Mouse (Mus musculus) intestine, embryonic 14.5 days (tissue): ENCODE results near the gene Nfe2l1. TPM values are rescaled to one million over a fixed set of nuclear protein-coding genes. Genes with fewer than 3 reads are reported as not detected.

Source experiments
- ATAC-seq: fragments of 200-750 bp; cut with Nextera tagmentation; replicated peaks from 2 replicates; pipeline ENCODE4 v1.8.0; 2017; ENCODE audit warnings: low read depth, moderate number of reproducible peaks, moderate TSS enrichment, moderate library complexity; ENCODE audit not compliant: low FRiP score, low TSS enrichment
- DNase-seq: peaks from one replicate; pipeline ENCODE4 v3.0.0-alpha.2; 2018; ENCODE audit warnings: low spot score
- H3K27ac ChIP-seq: fragments of 300-500 bp; sonication (generic); 2 replicates; pipeline ENCODE4 v1.5.1; 2014; ENCODE audit warnings: low read depth, mild to moderate bottlenecking, control low read depth
- H3K27me3 ChIP-seq: fragments of 300-500 bp; sonication (generic); replicated peaks from 2 replicates; pipeline ENCODE4 v1.6.1; 2014; ENCODE audit warnings: low read length, control low read depth; ENCODE audit not compliant: control insufficient read depth, insufficient read depth
- H3K36me3 ChIP-seq: fragments of 300-500 bp; sonication (generic); 2 replicates; pipeline ENCODE4 v1.6.1; 2014; ENCODE audit warnings: low read length, control low read depth; ENCODE audit not compliant: control insufficient read depth, insufficient read depth
- H3K4me1 ChIP-seq: fragments of 300-500 bp; sonication (generic); replicated peaks from 2 replicates; pipeline ENCODE4 v1.6.1; 2014; ENCODE audit warnings: low read length, control low read depth, mixed read lengths; ENCODE audit not compliant: control insufficient read depth, insufficient read depth
- H3K4me2 ChIP-seq: fragments of 300-500 bp; sonication (generic); 2 replicates; pipeline ENCODE4 v1.6.1; 2014; ENCODE audit warnings: low read length
- H3K4me3 ChIP-seq: fragments of 300-500 bp; sonication (generic); 2 replicates; pipeline ENCODE4 v1.5.1; 2014; ENCODE audit warnings: low read depth, low read length, control low read depth, mixed read lengths
- H3K9ac ChIP-seq: fragments of 300-500 bp; sonication (generic); 2 replicates; pipeline ENCODE4 v1.6.1; 2014; ENCODE audit warnings: mild to moderate bottlenecking, low read length
- H3K9me3 ChIP-seq: fragments of 300-500 bp; sonication (generic); 2 replicates; pipeline ENCODE4 v1.6.1; 2016; ENCODE audit warnings: low read length, control low read depth; ENCODE audit not compliant: control insufficient read depth
- WGBS: fragments of 180-500 bp; shearing (Covaris S2); extraction: QIAGEN DNeasy Blood & Tissue Kit; methylation state at CpG from one replicate; pipeline ENCODE4 v1.1.7; 2014; 5-methylcytosine and 5-hydroxymethylcytosine counted together
- polyA plus RNA-seq: library from polyadenylated mRNA; unstranded; fragments of >200 nt; fragmentation: Nextera tagmentation; extraction: Ambion mirVana; gene quantifications from 2 replicates; pipeline ENCODE4 v1.2.1, GENCODE M21; 2014

Gene Nfe2l1
- polyA plus RNA-seq, result 36.0 and 36.7 TPM in 2 replicates

DNA sequence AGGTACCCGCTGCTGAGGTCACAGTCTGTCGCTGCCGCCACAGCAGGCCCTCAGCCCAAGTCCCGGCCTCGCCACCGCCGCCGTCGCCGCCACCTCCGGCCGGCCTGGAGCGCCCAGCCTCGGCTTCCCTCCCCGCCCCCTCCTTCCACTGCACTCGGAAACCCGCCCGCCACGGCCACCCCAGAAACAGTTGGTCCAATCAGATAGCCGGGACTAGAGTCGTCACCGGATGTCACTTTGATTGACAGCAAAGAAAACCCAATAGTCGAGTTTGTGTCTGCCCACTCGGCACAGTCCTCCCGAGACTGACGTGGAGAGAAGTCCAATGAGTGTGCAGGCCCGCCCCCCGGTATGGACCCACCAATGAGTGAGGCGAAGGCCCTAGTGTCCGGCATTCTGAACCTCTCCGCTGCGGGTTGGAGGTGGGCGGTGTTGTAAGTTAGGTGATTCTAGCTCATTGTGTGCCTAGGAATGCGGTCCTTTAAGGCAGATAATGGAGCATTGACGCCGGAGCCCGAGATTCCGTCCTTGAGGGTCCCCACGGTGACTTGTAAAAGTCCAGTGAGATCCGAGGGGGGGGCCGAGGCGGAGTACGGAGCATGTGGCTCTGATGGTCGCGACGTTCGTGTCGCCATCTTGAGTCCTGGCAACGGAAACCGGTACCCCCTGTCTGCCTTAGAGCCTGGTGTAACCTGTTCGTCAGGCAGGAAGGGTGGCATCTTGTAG is at the start of gene Nfe2l1:
Gene Nfe2l1 (minus strand): TSS at position 156 of the 726 bp plus-strand sequence.
- no peaks in the 10 kb centered on the region for H3K9me3 ChIP-seq
- ATAC-seq, result peak; percentile 99
- peaks cover 23% of the 10 kb centered on the region for H3K36me3 ChIP-seq
- peak within 1 kb of the TSS; percentile 87 for H3K4me2 ChIP-seq
- peak within 1 kb of the TSS; percentile 71 for H3K4me3 ChIP-seq
- peaks cover 37% of the 10 kb centered on the region for H3K4me1 ChIP-seq
- WGBS, result under 1% methylated on average over 51 of the region's 51 CpGs
- DNase-seq, result peak; percentile 99
- H3K27ac ChIP-seq, result peak within 1 kb of the TSS; percentile 97
- H3K27me3 ChIP-seq, result no peaks in the 10 kb centered on the region
- peak within 1 kb of the TSS; percentile 83 for H3K9ac ChIP-seq

- ATAC-seq, result no peak
- Histone ChIP-seq H3K9ac (no peak overlapping the region), H3K4me1 (peaks cover 14% of the 10 kb centered on the region), H3K27ac (no peak overlapping the region), H3K9me3 (no peaks in the 10 kb centered on the region), H3K36me3 (no peaks in the 10 kb centered on the region), H3K27me3 (0 out of 2 replicates have a peak, but pooled peaks cover 5% of the 10 kb centered on the region), H3K4me3 (no peak overlapping the region), H3K4me2 (no peak overlapping the region)
- WGBS, result 43% methylated on average over 7 of the region's 7 CpGs
- no peak for DNase-seq
Measured at GRCm38 (mm10) chr11:96879359-96879758, 49.6 kb upstream of the Nfe2l1 start.

DNA sequence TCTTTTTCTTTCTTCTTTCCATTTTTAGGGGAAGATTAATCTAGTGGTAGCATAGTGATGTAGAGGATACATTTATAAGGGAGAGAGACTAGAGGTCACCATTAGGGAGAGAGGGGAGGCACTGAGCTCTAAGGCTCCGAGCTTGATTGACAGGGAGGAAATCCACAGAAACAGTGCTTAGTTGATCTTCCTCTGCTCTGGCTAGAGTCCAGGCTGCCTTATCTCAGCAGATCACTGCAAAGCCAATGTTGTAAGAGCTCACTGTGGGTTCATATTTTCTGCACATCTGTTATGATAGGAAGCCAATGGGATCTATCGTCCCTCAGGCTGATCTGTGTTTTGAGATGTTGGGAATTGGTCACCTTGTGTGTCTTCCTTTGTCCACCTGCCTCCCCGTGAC is 48.9 kb upstream of the Nfe2l1 start:
- peaks cover 19% of the 10 kb centered on the region for H3K4me1 ChIP-seq
- H3K27me3 ChIP-seq, result 0 out of 2 replicates have a peak, but pooled peaks cover 5% of the 10 kb centered on the region
- WGBS, result 66% methylated on average over 3 of the region's 3 CpGs
- no peak overlapping the region for H3K27ac ChIP-seq
- ATAC-seq, result no peak
- no peaks in the 10 kb centered on the region for H3K9me3 ChIP-seq
- H3K4me3 ChIP-seq, result no peak overlapping the region
- H3K9ac ChIP-seq, result no peak overlapping the region
- DNase-seq, result no peak
- no peaks in the 10 kb centered on the region for H3K36me3 ChIP-seq
- H3K4me2 ChIP-seq, result no peak overlapping the region

DNA sequence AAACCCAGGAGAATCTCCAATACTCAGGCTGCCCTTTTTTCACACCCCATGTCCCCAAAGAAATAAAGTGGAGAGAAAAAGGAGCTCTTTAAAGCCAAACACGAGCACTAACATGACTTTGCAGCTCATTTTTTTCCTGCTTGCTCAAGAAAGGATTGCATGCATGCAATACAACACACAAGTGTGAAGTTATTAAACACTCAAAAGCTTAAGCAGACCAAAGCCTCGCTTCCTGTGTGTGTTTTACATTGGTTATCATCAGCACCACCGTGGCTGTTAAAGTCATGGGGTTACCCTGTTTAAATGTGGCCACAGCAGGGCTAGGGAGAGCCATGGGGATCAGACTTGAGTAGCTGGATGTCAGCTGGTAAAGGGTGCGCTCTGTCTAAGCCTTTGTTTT is 47.3 kb upstream of the Nfe2l1 start:
- DNase-seq (no peak), ATAC-seq (no peak)
- Histone ChIP-seq H3K4me2 (peak overlapping the region; percentile 9; the same call in 1 of the 2 replicates), H3K4me3 (no peak overlapping the region), H3K4me1 (peaks cover 35% of the 10 kb centered on the region), H3K9me3 (no peaks in the 10 kb centered on the region), H3K36me3 (no peaks in the 10 kb centered on the region), H3K9ac (no peak overlapping the region), H3K27me3 (0 out of 2 replicates have a peak, but pooled peaks cover 5% of the 10 kb centered on the region), H3K27ac (peak overlapping the region; percentile 82)
- 39% methylated on average over 4 of the region's 4 CpGs for WGBS

DNA sequence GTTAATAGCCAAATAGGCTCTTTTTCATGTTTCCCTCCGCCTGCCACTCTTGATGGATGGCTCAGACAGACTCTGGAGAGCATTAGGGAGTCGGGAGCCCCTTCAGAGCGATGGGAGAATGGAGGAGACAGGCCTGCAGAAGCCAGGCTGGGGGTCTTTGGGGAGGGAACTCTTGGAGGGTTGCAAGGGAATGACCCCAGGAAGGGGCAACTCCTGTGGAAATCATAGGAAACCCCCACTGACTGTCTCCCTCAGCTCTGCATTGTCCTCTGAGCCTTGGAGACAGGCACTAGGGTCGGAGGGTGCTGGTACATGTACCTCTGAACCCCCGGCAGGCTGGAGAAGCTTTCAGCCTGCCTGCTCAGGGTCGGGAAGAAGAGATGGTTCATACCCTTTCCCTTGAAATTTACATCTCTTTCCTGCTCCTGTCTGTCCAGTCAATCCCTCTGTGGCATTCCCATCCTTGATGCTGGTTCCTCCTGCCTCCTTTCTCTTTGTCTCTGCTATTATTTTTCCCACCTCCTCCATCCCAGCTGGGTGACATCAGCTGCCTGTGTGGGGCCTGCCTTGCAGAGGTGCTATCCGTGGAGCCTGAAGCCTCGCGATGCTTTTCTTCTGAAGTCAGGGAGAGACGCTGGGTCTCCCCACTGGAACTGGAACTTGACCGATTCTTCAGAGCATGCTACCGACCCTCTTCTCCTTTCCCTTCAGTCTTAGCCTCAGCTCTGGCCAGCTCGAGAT is 46.7 kb upstream of the Nfe2l1 start:
- no peak for ATAC-seq
- Histone ChIP-seq H3K4me3 (no peak overlapping the region), H3K27ac (peak overlapping the region; percentile 82)

GRCm38 (mm10) chr11:96875745-96876144 is 46.0 kb upstream of the Nfe2l1 start:
- under 1% methylated on average over 35 of the region's 35 CpGs for WGBS
- ATAC-seq (peak; percentile 82), DNase-seq (peak; percentile 88)
- Histone ChIP-seq H3K9ac (peak overlapping the region; percentile 12; the same call in 1 of the 2 replicates), H3K27ac (peak overlapping the region; percentile 82; the same call in 1 of the 2 replicates), H3K4me2 (peak overlapping the region; percentile 53), H3K4me3 (peak overlapping the region; percentile 27), H3K4me1 (peaks cover 35% of the 10 kb centered on the region), H3K36me3 (no peaks in the 10 kb centered on the region), H3K27me3 (0 out of 2 replicates have a peak, but pooled peaks cover 5% of the 10 kb centered on the region), H3K9me3 (no peaks in the 10 kb centered on the region)

More for the DNA sequence above, 46.7 kb upstream of the Nfe2l1 start:
- H3K9me3 ChIP-seq, result no peaks in the 10 kb centered on the region
- DNase-seq, result peak; percentile 74
- 13% methylated on average over 13 of the region's 13 CpGs for WGBS
- no peak overlapping the region for H3K9ac ChIP-seq
- H3K36me3 ChIP-seq, result no peaks in the 10 kb centered on the region
- peak overlapping the region; percentile 53 for H3K4me2 ChIP-seq
- peaks cover 35% of the 10 kb centered on the region for H3K4me1 ChIP-seq
- 0 out of 2 replicates have a peak, but pooled peaks cover 5% of the 10 kb centered on the region for H3K27me3 ChIP-seq

- DNase-seq (no peak), ATAC-seq (no peak)
- H3K27me3 ChIP-seq, result 0 out of 2 replicates have a peak, but pooled peaks cover 5% of the 10 kb centered on the region
- H3K4me1 ChIP-seq, result peaks cover 35% of the 10 kb centered on the region
- peak overlapping the region; percentile 82; the same call in 1 of the 2 replicates for H3K27ac ChIP-seq
- H3K4me2 ChIP-seq, result peak overlapping the region; percentile 53
- 24% methylated on average over 4 of the region's 4 CpGs for WGBS
- H3K9ac ChIP-seq, result 0 out of 2 replicates have a peak overlapping the region, but pooled peaks have one; percentile 12
- H3K36me3 ChIP-seq, result no peaks in the 10 kb centered on the region
- no peaks in the 10 kb centered on the region for H3K9me3 ChIP-seq
- peak overlapping the region; percentile 27 for H3K4me3 ChIP-seq
Measured at GRCm38 (mm10) chr11:96875270-96875669, 45.5 kb upstream of the Nfe2l1 start.

- DNase-seq, result no peak
- no peak overlapping the region for H3K9ac ChIP-seq
- WGBS, result 46% methylated on average over 11 of the region's 11 CpGs
- H3K4me1 ChIP-seq, result peaks cover 35% of the 10 kb centered on the region
- no peak overlapping the region for H3K4me2 ChIP-seq
- H3K9me3 ChIP-seq, result no peaks in the 10 kb centered on the region
- H3K27ac ChIP-seq, result no peak overlapping the region
- 0 out of 2 replicates have a peak, but pooled peaks cover 5% of the 10 kb centered on the region for H3K27me3 ChIP-seq
- no peak overlapping the region for H3K4me3 ChIP-seq
- H3K36me3 ChIP-seq, result no peaks in the 10 kb centered on the region
- ATAC-seq, result no peak
Measured at GRCm38 (mm10) chr11:96873601-96874140, 43.9 kb upstream of the Nfe2l1 start.
